Mouse (Mus musculus): ENCODE measurements at regions not wholly inside any gene's neighbourhood (a gene's known extent, or its start where the extent isn't known, plus 50 kb on each side); places are given as distances from the start of the nearest gene placed in this dataset.

DNA sequence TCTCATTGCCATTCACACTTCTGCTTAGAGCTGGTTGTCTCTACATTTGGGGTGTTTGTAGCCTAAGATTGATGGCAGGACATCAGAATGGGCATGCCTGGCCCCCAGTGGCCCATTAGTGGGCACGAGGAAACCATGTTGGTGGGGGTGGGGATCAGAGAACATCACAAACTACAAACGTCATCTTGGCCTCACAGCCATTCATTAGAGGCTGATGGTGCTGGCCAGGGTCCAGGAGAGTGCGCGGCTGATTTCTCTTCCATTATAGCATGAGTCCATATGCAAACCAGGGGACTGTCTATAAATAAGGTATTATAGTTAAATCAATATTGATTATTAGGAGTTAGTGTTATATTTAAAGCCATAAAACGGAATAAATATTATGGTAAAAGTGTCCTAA, 67.9 kb downstream of the 3100002H09Rik start:
- no peak for DNase-seq (ENCODE audit: low spot score in 2 of 2)

DNA sequence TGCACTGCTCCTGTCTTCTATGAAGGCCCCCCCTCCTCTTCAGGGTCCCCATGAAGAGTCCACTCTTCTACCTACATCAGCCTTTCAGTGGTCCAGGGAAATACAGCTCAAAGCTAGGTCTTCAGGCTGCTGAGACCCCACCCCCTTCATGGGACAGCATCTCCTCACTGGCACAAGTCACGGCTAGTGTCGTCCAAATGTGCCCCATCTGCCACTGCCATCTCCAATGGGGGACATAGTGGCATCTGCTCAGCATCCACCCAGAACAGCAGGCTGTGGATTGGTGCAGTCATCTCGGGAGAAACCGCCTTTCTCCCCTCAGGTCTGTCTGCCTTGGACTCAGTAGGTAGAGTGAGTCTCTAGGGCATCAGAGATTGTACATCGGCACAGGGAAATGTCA, 72.1 kb downstream of the 3100002H09Rik start:
- no peak for DNase-seq (ENCODE audit: low spot score in 2 of 2)

DNA sequence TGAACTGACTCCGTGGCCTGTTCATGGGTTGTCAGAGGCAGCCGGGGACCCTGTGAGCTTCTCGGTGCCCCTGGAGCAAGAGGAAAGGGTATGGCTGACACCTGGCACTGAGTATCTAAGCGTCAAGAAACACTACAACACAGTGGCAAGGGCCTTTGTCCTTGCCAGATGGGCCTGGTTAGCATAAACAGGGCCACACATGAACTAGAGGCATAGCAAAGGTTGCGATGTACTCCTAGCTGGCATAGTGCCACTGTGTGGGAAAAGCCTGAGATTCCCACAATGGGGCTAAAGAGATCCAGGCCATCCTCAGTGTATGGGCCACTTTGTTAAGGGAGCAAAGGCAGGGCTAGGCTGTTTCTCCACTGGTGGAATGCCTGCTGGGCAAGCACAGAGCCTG, 72.9 kb downstream of the 3100002H09Rik start:
- DNase-seq (ENCODE audit: low spot score in 2 of 2), result no peak

DNA sequence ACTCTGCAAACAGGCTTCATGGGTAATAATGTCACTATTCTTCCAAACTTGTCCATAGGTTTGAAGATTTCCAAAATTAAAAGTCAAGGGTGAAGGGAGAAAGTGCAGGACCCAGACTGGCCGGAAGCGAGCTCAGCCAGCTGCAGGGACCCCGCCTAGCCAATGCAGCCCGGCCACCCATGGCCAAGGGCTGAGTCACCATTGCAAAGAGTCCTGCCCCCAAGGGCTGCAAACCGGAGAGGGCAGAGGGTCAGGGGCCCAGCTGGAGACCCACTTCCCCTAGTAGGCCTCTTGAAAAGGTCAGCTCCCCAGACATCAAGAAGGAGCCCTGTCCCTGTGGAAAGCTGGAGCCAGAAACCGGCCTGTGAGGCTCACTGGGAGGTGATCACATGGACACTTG, 77.0 kb downstream of the 3100002H09Rik start:
- DNase-seq (ENCODE audit: low spot score in 2 of 2), result no peak

DNA sequence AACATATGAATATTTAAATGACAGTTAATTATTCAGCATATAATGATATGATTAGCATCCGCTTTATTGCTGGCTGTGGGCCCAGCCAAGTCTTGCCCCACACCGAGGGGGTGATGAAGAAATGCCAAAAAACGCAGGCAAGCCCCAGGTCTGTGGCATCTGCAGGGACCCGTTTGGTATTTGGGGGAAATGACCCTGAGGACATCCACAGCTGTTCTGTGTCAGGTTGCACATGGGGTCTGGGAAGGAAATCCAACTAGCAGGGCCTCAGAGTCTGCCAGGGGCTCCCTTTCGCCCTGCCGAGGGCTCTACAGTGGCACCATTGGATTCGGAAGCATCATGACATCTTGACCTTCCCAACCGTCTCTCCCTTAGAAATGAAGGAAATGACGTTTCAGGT, 80.0 kb downstream of the 3100002H09Rik start:
- DNase-seq (ENCODE audit: low spot score in 2 of 2), result no peak

DNA sequence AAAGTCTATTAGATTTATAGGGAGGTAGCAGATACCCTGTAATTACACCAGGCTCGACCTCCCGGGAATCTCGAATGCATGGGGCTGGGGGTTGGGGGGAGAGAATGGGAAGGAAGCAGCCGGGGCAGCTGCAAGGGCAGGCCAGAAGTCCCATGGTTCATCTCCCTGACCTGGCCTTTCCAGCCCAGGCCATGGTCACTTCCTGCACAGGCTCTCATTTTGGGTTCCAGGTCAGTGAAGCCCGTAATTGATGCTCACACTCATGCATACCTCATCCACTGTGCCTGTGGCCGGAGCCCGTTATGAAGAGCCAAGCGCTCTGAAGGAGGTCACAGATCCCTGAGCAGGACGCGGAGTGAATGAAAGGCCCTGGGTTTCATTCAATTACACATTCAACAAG, 83.8 kb downstream of the 3100002H09Rik start:
- DNase-seq (ENCODE audit: low spot score in 2 of 2), result no peak

DNA sequence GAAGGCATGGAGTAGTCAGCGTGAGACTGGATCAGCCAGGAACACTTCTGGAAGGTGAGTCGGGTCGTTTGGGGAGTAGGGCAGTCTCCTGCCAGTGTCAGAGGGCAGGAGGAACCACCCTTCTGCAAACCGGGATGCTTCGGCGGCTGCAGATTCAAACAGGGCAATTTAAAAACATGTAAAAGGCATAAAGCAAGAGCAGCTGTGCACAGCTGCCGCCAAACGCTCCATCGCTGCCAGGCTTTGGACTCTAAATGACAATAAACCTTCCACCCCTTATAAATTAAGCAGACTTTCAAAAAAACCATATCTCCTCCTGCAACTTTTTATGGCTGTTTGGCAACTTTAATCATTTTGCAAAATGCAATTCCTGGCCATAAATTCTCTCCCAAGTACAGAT, 84.2 kb downstream of the 3100002H09Rik start:
- DNase-seq (ENCODE audit: low spot score in 2 of 2), result no peak

DNA sequence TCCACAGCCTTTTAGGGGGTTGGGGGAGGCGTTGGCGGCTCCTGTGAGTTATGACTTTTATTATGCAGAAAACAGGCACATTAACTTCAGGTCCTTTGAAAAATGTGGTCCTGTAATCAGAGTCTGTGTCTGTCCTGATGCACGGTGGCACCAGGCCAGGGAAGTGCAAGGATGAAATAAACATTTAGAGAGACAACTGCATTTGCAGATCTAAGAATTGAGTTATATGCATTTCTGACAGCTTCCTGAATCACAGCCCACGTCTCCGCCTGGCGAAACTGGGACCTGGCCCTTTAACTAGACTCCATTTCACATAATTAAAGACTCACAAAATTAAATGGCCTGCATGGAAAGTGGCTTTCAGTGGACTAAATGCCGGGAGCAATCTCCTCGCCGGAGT, 90.3 kb downstream of the 3100002H09Rik start:
- no peak for DNase-seq (ENCODE audit: low spot score in 2 of 2)

DNA sequence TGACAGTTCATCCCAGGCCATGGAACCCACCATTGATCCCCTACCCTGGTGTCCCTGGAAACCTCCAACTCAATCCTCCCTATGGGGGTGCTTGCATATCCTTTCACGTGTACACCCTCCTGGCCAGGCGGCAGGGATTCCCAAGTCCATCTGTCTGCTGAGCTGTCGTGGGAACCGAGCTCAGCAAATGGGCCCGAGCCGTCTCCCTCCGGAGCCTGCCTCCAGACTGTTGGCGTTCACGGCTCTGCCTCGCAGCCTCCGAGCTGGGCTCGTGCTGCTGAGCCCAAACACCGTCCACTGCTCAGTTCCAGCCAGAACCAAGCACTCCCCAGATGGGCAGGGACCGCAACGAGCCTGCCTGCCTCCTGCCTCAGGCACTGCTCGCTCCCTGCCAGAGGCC, 98.8 kb downstream of the 3100002H09Rik start:
- DNase-seq (ENCODE audit: low spot score in 2 of 2), result no peak

DNA sequence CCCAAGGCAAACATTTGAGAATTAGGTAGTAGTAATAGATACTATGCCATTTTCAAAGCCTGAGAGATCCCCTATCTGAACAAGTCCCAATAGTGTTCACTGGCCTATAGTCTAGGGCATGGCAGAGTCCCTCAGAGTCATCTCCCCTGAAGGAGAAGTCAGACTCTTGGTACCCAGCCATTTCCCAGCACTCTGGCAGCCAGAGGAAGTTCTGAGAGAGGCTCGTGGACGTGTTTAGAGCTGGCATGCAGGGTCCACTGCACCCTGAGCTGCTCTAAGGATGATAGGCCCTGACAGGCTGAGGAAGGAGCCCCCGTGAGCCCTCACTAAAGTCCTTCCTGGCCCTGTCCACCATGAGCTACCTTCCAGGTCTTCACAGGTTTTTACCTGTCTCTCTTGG, 99.8 kb downstream of the 3100002H09Rik start:
- no peak for DNase-seq (ENCODE audit: low spot score in 2 of 2)

DNA sequence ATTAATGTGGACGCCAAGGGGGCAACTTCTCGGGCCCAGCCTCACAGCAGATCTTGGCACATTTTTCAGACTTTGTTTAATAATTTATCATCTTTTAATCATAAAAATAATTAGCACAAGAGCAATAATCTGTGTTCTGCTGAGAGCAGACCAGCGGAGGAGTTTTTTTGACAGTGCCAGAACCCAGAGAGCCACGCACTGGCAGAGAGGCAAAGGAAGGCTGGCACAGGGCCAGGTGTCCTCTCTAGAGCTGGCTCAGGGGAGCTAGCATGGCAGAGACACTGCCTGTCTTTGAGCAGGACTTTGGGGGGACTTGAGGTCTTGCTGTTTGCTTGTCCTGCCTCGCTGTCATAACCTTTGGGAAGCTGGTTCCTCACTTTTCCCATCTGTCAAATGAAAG, 100.9 kb downstream of the 3100002H09Rik start:
- no peak for DNase-seq (ENCODE audit: low spot score in 2 of 2)

DNA sequence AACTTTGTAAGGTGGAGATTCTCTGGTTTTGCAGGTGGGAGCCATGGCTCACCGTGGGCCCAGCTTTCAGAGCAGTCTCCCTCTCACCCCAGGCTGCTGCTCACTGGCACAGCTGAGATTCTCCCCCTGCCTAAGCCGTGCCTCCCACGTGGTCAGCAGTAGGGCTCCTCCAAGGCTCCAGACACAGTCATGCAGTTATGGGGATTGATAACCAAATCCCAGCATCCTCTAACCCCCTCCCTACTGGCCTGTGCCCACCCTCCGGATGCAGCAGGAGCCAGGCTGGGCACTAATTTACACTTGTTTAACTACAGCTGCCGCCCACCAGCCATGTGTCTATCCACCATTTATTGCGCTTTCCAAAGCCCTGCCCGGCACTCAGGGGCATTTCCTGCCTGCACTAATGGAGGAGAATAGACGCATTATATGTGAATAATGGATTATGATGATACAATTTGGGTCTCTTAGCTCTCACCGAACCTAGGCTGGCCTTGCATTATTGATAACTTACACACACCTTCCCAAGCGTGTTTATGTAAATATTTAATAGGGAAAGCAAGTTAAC, 104.4 kb downstream of the 3100002H09Rik start:
- no peak for DNase-seq (ENCODE audit: low spot score in 2 of 2)

DNA sequence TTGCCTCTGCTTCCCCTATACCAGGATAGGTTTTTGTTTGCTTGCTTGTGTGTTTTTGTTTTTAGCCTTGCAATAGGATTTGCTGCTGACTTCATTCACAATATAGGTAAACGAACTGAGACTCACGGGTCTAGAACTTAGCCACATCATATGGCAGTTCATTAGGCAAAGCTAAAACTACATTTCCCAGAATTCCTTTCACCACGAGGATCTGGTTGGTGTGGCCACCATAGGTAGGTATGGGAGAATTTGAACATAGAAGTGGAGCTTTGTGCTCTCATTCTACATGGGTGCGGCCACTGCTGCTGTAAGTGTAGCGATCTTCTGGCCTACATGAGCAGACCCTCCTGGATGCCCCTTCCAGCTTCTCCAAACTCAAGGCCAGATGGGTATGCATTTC, 108.8 kb downstream of the 3100002H09Rik start:
- no peak for DNase-seq (ENCODE audit: low spot score in 2 of 2)

DNA sequence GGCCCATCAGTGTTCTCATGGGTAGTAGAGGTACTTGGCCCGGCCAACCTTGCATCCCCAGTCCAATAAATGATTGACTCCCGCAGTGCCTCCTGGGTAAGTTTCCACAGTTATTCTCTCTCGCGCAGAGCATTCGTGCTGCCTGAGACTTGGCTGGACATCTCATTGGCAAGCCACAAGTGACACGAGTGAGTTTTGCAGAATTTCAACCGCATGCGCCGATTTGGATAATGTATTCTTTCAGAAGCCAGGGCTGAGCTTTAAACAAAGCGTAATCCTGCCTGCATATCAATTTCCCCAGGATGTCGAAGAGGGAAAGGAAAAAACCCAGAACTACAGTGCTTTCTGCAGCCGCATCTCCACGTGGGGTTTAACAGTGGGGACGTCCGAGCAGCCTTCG, 112.6 kb downstream of the 3100002H09Rik start:
- no peak for DNase-seq (ENCODE audit: low spot score in 2 of 2)

DNA sequence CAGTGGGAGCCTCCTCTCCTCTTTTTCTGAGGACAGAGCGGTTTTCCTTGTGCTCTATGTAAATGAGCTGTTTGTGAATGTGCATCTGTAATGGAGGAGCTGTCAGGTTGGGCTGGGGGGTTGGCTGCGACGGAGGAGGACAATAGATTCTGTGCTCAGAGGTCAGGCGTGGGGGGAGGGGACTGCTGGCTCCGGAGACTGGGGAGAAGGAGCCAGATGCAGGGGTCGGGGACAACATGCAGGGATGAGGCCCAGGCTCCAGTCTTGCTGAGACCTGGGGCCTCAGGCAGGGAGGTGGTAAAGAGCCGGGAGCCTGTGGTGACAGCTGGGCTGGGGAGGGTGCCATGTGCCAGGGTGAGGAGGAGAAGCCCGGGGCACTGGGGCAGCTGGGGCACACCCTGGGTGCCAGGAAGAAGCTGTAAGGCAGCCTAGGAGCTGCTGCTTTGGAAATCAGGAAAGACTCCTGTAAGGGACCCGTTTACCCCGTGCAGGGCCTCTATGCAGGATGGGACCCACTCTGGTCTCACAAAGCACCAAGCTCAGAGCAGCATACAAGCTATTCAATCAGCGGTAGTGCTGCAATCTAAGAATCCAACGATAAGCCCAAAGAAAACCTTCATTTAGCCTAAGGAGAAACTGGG, 124.5 kb downstream of the 3100002H09Rik start:
- DNase-seq (ENCODE audit: low spot score in 2 of 2), result no peak

DNA sequence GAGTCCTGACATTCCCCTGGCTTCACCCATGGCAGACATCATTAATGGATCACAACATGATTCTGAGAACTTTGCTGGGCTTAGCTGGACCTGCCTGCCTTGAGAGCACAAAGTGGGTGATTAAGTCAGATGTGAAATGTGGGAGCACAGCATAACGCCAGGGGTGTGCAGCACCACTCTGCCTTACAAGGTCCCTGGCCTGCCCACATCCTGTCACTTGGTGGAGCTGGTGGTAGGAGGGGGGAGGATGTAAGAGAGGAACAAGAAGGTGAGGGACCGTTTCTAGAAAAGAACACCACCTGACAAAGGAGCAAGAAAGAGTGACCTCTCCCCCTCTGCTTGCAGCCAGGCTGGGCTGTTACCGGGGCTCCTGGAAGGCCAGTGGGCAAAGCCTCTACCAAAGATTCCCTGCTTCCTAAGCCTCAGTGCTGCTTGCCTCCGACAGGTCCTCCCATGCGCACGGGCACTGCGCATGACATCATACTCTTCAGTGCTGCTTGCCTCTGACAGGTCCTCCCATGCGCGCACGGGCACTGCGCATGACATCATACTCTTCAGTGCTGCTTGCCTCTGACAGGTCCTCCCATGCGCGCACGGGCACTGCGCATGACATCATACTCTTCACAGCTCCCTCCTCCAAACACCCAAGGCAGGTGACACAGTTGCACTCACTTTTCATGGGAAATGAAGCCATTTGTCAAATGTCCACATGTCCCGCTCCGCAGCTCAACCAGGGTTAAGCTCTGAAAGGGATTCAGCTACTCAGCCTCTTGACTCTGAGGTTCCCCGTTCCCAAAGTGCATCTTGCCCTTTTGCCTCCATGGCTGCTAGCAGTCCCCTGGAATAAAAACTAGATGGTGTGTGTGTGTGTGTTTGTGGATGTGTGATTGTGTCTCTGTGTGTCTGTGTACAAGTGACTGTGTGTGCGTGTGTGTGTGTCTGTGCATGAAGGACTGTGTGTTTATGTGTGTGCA, 125.7 kb downstream of the 3100002H09Rik start:
- no peak for DNase-seq (ENCODE audit: low spot score in 2 of 2)

DNA sequence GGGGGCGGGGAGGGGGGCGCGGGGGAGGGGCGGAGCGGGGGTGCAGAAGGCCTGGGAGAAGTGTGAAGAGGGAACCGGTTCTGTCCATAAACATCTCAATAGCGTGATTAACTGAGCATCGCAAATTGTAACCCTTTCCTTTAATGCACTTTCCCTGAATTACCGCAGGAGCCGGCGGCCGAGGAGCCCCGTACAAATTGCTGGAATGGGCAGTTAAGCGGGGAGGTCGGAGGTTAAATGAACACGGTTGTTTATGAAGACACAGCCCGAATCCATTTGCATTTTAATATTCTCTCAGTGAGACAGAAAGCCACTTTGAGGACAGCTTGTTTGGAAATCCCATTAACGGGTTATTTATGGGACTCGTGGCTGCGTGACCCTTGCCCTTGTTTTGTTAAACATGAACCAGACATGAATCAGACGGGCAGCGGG, 132.7 kb downstream of the 3100002H09Rik start:
- DNase-seq (ENCODE audit: low spot score in 2 of 2), result no peak

DNA sequence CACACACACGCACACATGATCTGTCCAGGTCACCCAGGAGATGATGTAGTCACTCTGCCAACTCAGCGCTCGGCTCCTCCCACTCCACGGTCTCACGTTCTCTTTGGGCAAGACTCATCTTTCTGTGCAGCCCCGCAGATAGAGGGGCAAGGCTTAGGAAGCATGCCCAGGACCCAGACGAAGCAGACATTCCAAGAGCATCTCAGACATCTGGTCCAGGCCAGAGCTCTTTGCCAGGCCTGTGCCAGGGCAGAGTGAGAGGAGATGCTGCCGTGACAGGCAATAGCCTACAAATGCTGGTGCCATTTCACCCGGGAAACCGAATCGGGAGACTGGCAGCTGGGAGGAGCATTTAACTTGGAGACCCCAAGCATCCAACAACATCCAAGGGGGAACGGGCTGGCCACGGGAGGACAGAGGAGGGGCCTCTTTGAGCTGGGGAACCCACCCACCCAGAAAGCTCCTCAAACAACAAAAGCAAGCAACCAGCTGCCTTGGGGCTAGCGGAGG, 133.2 kb downstream of the 3100002H09Rik start:
- no peak for DNase-seq (ENCODE audit: low spot score in 2 of 2)

DNA sequence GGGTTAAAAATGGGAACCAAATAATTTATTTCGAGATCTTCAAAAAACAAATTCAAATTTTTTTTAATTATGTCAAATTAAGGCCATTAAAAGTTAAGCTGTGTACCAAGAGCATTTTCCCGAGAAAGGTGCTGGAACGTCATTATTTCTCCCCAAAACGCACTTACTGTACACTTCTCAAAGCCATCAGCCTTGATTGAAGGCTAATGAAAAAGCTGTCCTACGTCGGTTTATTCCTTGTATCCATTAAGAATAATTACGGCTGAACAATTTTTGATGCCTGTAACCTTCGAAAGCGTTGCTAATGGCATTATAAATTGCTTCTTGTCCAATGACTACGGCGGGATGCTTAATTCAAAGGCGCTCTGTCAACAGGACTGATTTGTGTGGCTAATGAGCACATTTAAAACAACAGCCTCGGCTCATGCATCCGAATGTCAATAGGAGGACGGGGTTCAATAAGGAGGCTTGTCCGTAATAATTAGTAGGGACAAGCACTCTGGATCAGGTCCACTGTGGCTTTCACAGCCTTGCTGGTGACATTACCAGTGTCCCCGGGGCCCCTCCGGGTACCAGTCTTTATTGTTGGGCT, 145.3 kb downstream of the 3100002H09Rik start:
- no peak for DNase-seq (ENCODE audit: low spot score in 2 of 2)

DNA sequence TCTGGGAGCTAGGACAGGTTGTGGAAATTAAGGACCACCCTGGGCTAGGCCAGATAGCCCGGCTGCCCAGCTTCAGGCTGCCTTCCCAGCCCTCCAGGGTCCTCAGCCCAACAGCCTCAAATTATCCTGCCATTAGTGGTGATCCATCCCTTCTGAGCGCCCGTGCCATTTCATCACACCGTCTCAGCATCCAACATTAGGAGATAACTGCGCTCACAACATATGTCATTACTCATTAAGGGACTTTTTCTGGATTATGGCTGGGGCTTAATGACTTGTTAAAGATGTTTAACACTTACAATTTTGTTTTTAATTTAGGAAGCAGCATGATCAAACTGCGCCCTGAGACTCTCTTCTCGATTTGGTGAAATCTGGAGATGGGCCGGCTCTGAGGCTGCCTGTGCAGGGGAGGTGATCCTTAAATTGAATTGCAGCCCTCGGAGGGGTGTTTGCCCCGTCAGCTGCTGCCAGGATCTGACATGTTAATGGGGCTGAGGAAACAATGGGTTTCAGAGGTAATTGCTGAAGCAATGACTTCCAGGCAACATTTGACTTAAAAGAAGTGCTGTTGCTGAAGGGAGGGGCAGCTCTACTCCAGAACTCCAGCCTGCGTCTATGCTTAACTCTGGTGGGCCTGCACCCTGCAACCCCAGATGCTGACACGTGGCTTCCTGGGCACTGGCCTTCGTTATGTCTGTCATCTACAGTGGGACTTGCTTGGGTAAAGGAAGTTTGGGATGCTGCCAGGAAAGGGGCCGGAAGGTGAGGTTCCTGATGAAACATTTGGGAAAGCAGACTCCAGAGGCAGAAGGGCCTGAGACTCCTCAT, 154.9 kb downstream of the 3100002H09Rik start:
- DNase-seq (ENCODE audit: low spot score in 2 of 2), result no peak

DNA sequence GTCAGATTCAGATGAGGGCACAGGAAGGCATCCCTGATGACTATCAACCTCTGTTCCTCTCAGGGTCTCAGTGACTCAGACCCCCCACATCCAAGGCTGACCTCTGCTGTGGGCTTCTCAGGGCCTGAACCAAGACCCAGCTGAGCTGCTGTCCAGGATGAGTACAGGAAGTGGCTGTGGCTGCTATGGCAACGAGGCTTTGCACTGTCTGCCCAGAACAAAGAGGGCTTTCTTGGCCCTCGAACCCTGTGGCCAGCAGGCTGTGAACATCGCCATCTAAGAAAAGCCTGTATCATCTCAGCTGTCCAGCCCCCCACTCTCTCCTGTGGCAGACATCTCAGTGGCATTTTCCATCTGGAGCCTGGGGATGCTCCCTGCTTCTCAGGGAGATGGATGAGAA, 159.5 kb downstream of the 3100002H09Rik start:
- no peak for DNase-seq (ENCODE audit: low spot score in 2 of 2)
